Mouse (Mus musculus): ENCODE data around the gene Dnajb3. TPM values are rescaled to one million over a fixed set of nuclear protein-coding genes. Genes with fewer than 3 reads are reported as not detected.

Dnajb3 gene
- total and polyA plus RNA-seq, 3 experiments = not detected

DNA sequence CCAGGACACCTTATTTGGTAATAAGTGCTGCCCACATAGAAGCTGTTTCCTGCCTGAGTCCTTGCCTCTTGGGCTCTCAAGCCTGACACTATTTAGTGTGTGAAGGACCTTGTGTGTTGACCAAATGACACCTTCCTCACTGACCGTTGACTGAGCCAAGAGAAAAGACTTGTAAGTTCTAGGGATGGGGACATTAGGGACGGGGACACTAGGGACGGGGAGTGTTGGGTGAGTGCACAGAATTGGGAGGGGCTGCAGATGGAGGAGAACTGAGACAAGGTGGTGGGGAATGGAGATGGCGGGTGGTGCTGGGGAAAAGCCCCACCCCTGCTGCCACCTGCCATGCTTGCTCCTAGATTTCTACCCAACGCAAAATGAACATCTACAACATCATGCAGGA, 24.4 kb upstream of the Dnajb3 start:
- H3K4me3 ChIP-seq (replicated peaks in 1 of 3; ENCODE audit: low read depth in 2 of 3, low read length in 2 of 3, poor library complexity in 1 of 3) = no peak overlapping the region

DNA sequence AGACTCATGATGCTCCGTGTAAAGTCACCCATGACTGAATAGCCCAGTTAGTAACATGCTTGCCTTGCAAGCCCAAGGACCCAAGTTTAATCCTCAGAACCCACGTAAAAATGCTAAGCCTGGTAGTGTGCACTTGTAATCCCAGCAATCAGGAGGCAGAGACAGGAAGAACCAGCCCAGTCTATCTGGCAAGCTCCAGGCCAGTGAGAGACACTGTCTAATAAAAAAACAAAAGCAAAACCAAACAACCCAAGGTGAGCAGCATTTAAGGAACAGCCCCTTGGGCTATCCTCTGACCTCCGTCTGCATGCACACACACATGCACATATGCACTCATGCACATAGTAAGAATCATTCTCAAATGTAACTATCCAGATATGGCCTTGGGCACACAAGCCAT, 24.0 kb upstream of the Dnajb3 start:
- no peak overlapping the region for H3K4me2 ChIP-seq (ENCODE audit: insufficient read depth, low read depth, poor library complexity, severe bottlenecking)
- H3K79me2 ChIP-seq (replicated peaks; ENCODE audit: control insufficient read depth, extremely low read depth, insufficient read depth, poor library complexity, severe bottlenecking) = no peaks in the 10 kb centered on the region
- no peak overlapping the region for H3K4me3 ChIP-seq (replicated peaks in 1 of 3; ENCODE audit: low read depth in 2 of 3, low read length in 2 of 3, poor library complexity in 1 of 3)
- no peaks in the 10 kb centered on the region for H3K27me3 ChIP-seq (replicated peaks)
- 0 out of 4 replicates have a peak, but pooled peaks cover 0 to 3% of the 10 kb centered on the region in 2 experiments for H3K4me1 ChIP-seq (ENCODE audit: control insufficient read depth in 1 of 2, insufficient read depth in 2 of 2)
- H3K36me3 ChIP-seq (replicated peaks in 1 of 2; ENCODE audit: control insufficient read depth in 1 of 2, insufficient read depth in 1 of 2, low read length in 1 of 2) = no peaks in the 10 kb centered on the region
- in situ Hi-C loops (cut with MboI; ENCODE audit: low pct_ligation_motif_present, low pct_unique_long_range_greater_than_20kb, low sequenced_read_pairs) (no loop called here), dilution Hi-C loops (cut with MboI; ENCODE audit: extremely low pct_ligation_motif_present, extremely low pct_unique_long_range_greater_than_20kb, low sequenced_read_pairs) (no loop called here)
- no peak overlapping the region for H3K9ac ChIP-seq (ENCODE audit: insufficient read depth, low read depth)
- DNase-seq (ENCODE audit: extremely low read depth) = no peak
- no peak overlapping the region for H3K27ac ChIP-seq (ENCODE audit: insufficient read depth, low read depth)
- TF ChIP-seq IRF4 (IDR thresholded peaks at IDR 0.05; ENCODE audit: low read depth, low read length) (no peak), JUND (conservative IDR thresholded peaks at IDR 0.05; ENCODE audit: low read depth, low read length) (no peak), EP300 (IDR thresholded peaks at IDR 0.05; ENCODE audit: low read length) (no peak), POLR2AphosphoS2 (IDR thresholded peaks at IDR 0.05; ENCODE audit: low read depth, low read length) (no peak), RAD21 (IDR thresholded peaks at IDR 0.05; ENCODE audit: low read depth, low read length) (no peak), JUN (IDR thresholded peaks at IDR 0.05; ENCODE audit: insufficient read depth, low read depth, low read length) (no peak)
- peaks cover 68% of the 10 kb centered on the region for H3K9me3 ChIP-seq (replicated peaks; ENCODE audit: low read length)

More for the DNA sequence above, 24.4 kb upstream of the Dnajb3 start:
- no peak for TF ChIP-seq MAFK (IDR thresholded peaks at IDR 0.05; ENCODE audit: insufficient replicate concordance, low read length)
- TF ChIP-seq PAX5 (IDR thresholded peaks at IDR 0.05; ENCODE audit: low read length) = no peak
- no peak for TF ChIP-seq KAT2A (IDR thresholded peaks at IDR 0.05; ENCODE audit: insufficient replicate concordance, low read length)
- TF ChIP-seq IRF4 (IDR thresholded peaks at IDR 0.05; ENCODE audit: low read depth, low read length) = no peak
- TF ChIP-seq E2F4 (IDR thresholded peaks at IDR 0.05; ENCODE audit: insufficient replicate concordance, low read depth, low read length) = no peak
- TF ChIP-seq CHD1 (IDR thresholded peaks at IDR 0.05; ENCODE audit: low read depth, low read length) = no peak
- TF ChIP-seq ZC3H11A (IDR thresholded peaks at IDR 0.05; ENCODE audit: low read depth, low read length) = no peak
- no peak for TF ChIP-seq MYC (IDR thresholded peaks at IDR 0.05; ENCODE audit: low read depth, low read length)
- TF ChIP-seq POLR2AphosphoS2 (IDR thresholded peaks at IDR 0.05; ENCODE audit: low read depth, low read length) = no peak
- TF ChIP-seq NRF1 (IDR thresholded peaks at IDR 0.05; ENCODE audit: low read depth, low read length) = no peak
- TF ChIP-seq HCFC1 (IDR thresholded peaks at IDR 0.05; ENCODE audit: low read depth, low read length) = no peak
- no peak for TF ChIP-seq USF2 (conservative IDR thresholded peaks at IDR 0.05; ENCODE audit: low read depth, low read length)
- peaks cover 2% of the 10 kb centered on the region for H3K27me3 ChIP-seq (replicated peaks)
- H3K36me3 ChIP-seq (replicated peaks in 1 of 2; ENCODE audit: control insufficient read depth in 1 of 2, insufficient read depth in 1 of 2, low read length in 1 of 2) = no peaks in the 10 kb centered on the region
- in situ Hi-C loops (cut with MboI; ENCODE audit: low pct_ligation_motif_present, low pct_unique_long_range_greater_than_20kb, low sequenced_read_pairs) (no loop called here), dilution Hi-C loops (cut with MboI; ENCODE audit: extremely low pct_ligation_motif_present, extremely low pct_unique_long_range_greater_than_20kb, low sequenced_read_pairs) (no loop called here)
- 0 out of 4 replicates have a peak, but pooled peaks cover 0 to 3% of the 10 kb centered on the region in 2 experiments for H3K4me1 ChIP-seq (ENCODE audit: control insufficient read depth in 1 of 2, insufficient read depth in 2 of 2)
- peaks cover 73% of the 10 kb centered on the region for H3K9me3 ChIP-seq (replicated peaks; ENCODE audit: low read length)
- H3K79me2 ChIP-seq (replicated peaks; ENCODE audit: control insufficient read depth, extremely low read depth, insufficient read depth, poor library complexity, severe bottlenecking) = no peaks in the 10 kb centered on the region
- no peak overlapping the region for H3K9ac ChIP-seq (ENCODE audit: insufficient read depth, low read depth)
- no peak for DNase-seq (ENCODE audit: extremely low read depth)
- no peak overlapping the region for H3K27ac ChIP-seq (ENCODE audit: insufficient read depth, low read depth)
- H3K4me2 ChIP-seq (ENCODE audit: insufficient read depth, low read depth, poor library complexity, severe bottlenecking) = no peak overlapping the region

All from CH12.LX (cell line).